Mouse (Mus musculus) lung, embryonic 14.5 days (tissue): Measurements from ENCODE around the gene Hoxc12. TPM values are rescaled to one million over a fixed set of nuclear protein-coding genes. Genes with fewer than 3 reads are reported as not detected.

Source experiments
- ATAC-seq: fragments of 200-750 bp; cut with Nextera tagmentation; 2 replicates; pipeline ENCODE4 v1.8.0; 2017; ENCODE audit warnings: mild to moderate bottlenecking, moderate TSS enrichment, moderate library complexity; ENCODE audit not compliant: insufficient read depth
- DNase-seq: peaks from one replicate; pipeline ENCODE4 v3.0.0-alpha.2; 2015
- H3K27ac ChIP-seq: fragments of 300-500 bp; sonication (generic); 2 replicates; pipeline ENCODE4 v1.5.1; 2014; ENCODE audit warnings: low read depth, mild to moderate bottlenecking, moderate library complexity
- H3K27me3 ChIP-seq: fragments of 300-500 bp; sonication (generic); 2 replicates; pipeline ENCODE4 v1.6.1; 2014; ENCODE audit warnings: low read length, control low read depth; ENCODE audit not compliant: insufficient read depth
- H3K36me3 ChIP-seq: fragments of 300-500 bp; sonication (generic); 2 replicates; pipeline ENCODE4 v1.6.1; 2014; ENCODE audit warnings: control low read depth; ENCODE audit not compliant: insufficient read depth
- H3K4me1 ChIP-seq: fragments of 300-500 bp; sonication (generic); 2 replicates; pipeline ENCODE4 v1.6.1; 2014; ENCODE audit warnings: antibody characterized with exemption, control low read depth; ENCODE audit not compliant: insufficient read depth
- H3K4me2 ChIP-seq: fragments of 300-500 bp; sonication (generic); 2 replicates; pipeline ENCODE4 v1.6.1; 2014; ENCODE audit warnings: mild to moderate bottlenecking
- H3K4me3 ChIP-seq: fragments of 300-500 bp; sonication (generic); 2 replicates; pipeline ENCODE4 v1.5.1; 2014; ENCODE audit warnings: low read depth, low read length
- H3K9ac ChIP-seq: fragments of 300-500 bp; sonication (generic); 2 replicates; pipeline ENCODE4 v1.6.1; 2014
- H3K9me3 ChIP-seq: fragments of 300-500 bp; sonication (generic); 2 replicates; pipeline ENCODE4 v1.6.1; 2016; ENCODE audit warnings: low read depth, low read length, control low read depth
- CTCF ChIP-seq: IDR thresholded peaks from 2 replicates; pipeline ENCODE4 v1.5.1; 2016; ENCODE audit warnings: antibody characterized with exemption, low read depth
- WGBS: fragments of 180-500 bp; shearing (Covaris S2); extraction: QIAGEN DNeasy Blood & Tissue Kit; methylation state at CpG from one replicate; pipeline ENCODE4 v1.1.7; 2014; 5-methylcytosine and 5-hydroxymethylcytosine counted together
- polyA plus RNA-seq: library from polyadenylated mRNA; unstranded; fragments of >200 nt; fragmentation: Nextera tagmentation; extraction: Ambion mirVana; gene quantifications from 2 replicates; pipeline ENCODE4 v1.2.1, GENCODE M21; 2014

Hoxc12 gene
- polyA plus RNA-seq, 1 experiment from 2014 or later, result not detected

DNA sequence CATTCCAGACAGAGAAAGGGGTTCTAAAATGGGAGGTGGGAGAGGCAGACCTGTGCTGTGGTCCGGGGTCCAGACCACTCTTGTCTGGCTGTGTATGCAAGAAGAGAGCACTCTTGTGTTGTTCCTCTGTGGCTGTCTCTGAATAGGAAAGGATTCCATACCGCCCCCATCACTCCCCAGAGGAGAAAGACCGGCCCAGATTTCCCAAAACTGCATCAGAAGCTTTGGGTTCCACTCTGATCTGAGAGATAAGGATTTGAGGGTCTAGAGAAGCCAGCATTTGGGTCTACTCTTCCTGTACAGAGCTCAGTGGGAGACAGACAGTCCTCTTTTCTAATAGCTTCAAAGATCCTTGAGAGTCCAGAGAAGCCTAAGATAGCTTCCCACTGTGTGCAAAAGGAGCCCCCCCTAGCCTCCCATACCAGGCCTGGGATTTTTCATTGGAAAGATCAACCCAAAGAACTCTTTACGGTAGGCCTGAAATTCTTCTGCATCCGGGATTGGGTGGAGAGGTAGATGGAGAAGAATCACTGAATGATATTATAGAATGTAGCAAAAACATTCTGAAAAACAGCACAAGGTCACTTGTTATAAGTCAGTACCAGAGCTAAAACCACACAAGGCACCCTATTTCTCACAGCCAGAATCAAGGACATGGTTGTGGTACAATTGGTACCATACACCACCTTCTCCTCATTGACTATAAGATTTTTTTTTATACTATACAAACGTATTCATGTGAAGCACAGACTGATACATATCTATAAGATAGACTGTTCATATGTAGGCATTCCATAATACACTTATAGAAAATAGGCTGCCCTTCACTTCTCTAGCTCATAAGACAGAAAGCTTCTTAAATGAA is 13.7 kb upstream of the Hoxc12 start:
- no peak for DNase-seq
- H3K9ac ChIP-seq, result no peak overlapping the region
- WGBS, result 16% methylated on average over 6 of the region's 6 CpGs

DNA sequence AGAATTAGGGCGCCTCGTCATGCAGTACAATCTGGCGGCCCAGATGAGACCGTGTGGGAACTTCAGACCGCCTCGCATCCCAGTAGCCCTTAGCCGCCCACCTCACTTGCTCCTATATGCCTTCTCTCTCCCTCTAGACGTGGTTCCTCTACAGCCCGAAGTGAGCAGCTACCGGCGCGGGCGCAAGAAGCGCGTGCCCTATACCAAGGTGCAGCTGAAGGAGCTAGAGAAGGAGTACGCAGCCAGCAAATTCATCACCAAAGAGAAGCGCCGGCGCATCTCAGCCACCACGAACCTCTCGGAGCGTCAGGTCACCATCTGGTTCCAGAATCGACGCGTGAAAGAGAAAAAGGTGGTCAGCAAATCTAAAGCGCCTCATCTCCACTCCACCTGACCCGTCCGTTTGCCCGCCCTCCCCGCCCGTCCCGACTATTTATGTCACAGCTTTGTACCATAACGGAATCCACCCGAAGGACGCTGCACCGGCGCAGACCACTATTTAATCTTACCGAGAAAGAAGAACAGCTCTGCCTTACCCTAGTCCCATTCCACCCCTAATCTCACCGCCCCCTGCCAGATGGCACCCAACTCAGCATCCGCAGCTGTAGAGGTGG is 9.4 kb upstream of the Hoxc12 start:
- TF ChIP-seq CTCF, result no peak
- H3K36me3 ChIP-seq, result no peaks in the 10 kb centered on the region
- H3K9me3 ChIP-seq, result no peaks in the 10 kb centered on the region
- no peak for DNase-seq
- WGBS, result under 1% methylated on average over 40 of the region's 40 CpGs
- no peaks in the 10 kb centered on the region for H3K4me1 ChIP-seq
- H3K27me3 ChIP-seq, result peaks cover 99% of the 10 kb centered on the region
- no peak overlapping the region for H3K27ac ChIP-seq
- H3K9ac ChIP-seq, result no peak overlapping the region
- no peak for ATAC-seq
- H3K4me3 ChIP-seq, result no peak overlapping the region
- H3K4me2 ChIP-seq, result no peak overlapping the region

More for the DNA sequence above, 13.7 kb upstream of the Hoxc12 start:
- Histone ChIP-seq H3K9me3 (no peaks in the 10 kb centered on the region), H3K27me3 (peaks cover 99% of the 10 kb centered on the region), H3K4me1 (no peaks in the 10 kb centered on the region), H3K4me2 (no peak overlapping the region), H3K36me3 (no peaks in the 10 kb centered on the region), H3K27ac (no peak overlapping the region), H3K4me3 (no peak overlapping the region)
- no peak for ATAC-seq
- no peak for TF ChIP-seq CTCF

DNA sequence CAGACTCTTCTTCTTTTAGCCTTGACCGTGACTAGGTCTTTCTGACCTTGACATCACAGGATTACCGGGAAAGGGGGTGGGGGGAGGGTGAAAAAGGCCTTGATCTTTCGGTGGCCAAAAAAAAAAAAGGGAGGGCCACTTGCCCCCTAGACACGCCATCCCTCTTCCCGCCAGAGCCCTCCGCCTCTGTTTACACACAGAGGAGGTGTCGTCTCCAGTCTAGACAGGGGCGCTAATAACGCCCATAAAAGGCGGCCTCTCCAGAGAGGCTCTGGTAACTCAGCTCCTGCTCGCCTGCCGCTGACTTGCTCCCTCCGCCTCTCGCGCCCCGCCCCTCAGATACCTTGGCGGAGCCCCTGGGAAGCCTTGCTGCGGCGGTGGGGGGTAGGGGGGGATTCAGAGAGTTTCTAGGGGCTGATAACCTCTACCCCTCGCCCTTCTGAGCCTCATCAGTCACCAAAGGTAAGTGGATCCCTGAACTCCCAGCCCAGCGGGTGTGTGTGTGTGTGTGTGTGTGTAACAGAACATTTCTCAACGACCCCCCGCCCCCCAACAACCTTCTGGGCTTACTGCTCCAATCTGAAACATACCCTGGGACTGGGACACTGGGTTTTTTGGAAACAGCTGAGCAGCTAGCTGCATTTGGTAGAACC is 4.7 kb upstream of the Hoxc12 start:
- ATAC-seq (no peak), DNase-seq (no peak)
- Histone ChIP-seq H3K4me1 (no peaks in the 10 kb centered on the region), H3K27ac (no peak overlapping the region), H3K27me3 (peaks cover 100% of the 10 kb centered on the region), H3K9ac (no peak overlapping the region), H3K4me2 (no peak overlapping the region), H3K4me3 (no peak overlapping the region), H3K9me3 (no peaks in the 10 kb centered on the region), H3K36me3 (no peaks in the 10 kb centered on the region)
- no peak for TF ChIP-seq CTCF
- WGBS, result under 1% methylated on average over 23 of the region's 23 CpGs

DNA sequence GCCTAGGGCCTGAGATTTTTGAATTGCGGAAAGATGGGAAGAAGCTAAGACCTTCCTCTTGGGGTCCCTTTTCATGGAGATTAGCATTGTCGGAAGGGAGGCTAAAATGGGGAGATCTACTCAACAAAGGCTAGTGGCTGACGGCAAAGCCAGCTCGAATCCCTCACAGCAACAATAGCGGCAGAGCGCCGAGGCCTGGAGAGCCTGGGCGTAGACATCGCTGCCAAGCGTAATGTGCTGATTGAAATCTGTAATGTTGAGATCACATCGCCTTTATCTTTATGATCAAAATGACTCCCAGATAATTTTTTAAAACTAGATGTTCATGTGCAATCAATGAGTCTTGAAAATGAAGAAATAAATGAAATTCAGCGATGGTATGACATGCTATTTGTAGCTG is 2.1 kb upstream of the Hoxc12 start:
- Histone ChIP-seq H3K4me2 (no peak overlapping the region), H3K36me3 (no peaks in the 10 kb centered on the region), H3K27me3 (peaks cover 100% of the 10 kb centered on the region), H3K27ac (no peak overlapping the region), H3K4me3 (no peak overlapping the region), H3K9me3 (no peaks in the 10 kb centered on the region), H3K4me1 (no peaks in the 10 kb centered on the region), H3K9ac (no peak overlapping the region)
- ATAC-seq, result no peak
- TF ChIP-seq CTCF, result no peak
- WGBS, result 4% methylated on average over 12 of the region's 12 CpGs
- DNase-seq, result no peak

DNA sequence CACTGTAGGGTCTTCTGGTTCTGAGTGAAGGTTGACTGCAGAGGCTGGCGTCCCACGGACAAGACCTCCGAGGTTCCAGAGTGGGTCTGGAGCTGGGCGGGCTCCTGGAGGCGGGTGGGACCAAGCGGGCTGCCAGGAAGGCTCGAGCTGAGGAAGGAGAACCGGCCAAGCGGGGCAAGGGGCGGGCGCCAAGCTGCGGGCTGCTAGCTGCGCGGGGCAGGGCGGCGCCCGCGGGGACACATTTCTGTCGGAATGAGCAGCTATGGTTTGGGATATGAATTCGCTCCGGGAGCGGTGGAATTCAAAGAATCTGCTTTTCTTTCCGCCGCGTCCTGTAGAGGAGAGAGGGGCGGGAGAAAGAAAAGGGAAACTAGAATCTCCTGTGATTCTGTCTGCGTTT is 1.7 kb upstream of the Hoxc12 start:
- no peaks in the 10 kb centered on the region for H3K9me3 ChIP-seq

DNA sequence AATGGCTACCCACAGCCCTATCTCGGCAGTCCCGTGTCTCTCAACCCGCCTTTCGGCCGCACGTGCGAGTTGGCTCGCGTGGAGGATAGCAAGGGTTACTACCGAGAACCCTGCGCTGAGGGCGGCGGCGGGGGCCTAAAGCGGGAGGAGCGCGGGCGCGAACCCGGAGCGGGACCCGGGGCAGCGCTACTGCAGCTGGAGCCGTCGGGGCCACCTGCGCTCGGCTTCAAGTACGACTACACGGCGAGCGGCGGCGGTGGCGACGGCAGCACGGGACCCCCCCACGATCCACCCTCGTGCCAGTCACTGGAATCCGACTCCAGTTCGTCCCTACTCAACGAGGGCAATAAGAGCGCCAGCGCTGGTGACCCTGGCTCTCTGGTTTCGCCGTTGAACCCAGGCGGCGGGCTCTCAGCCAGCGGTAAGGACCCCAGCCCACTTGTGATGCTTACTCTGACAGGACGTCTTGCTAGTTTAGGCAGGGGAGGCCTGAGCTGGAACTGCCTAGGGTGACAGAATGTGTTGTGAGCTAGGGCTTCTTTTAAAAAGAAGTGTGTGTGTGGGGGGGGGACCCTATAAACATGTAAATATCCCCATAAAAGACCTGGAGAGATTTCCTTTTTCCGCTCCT is 594 bp downstream of the Hoxc12 start:
- H3K36me3 ChIP-seq, result no peaks in the 10 kb centered on the region
- no peak for ATAC-seq
- H3K27me3 ChIP-seq, result peaks cover 100% of the 10 kb centered on the region
- no peak overlapping the region for H3K4me3 ChIP-seq
- H3K9ac ChIP-seq, result no peak overlapping the region
- no peak overlapping the region for H3K4me2 ChIP-seq
- H3K27ac ChIP-seq, result no peak overlapping the region
- H3K4me1 ChIP-seq, result no peaks in the 10 kb centered on the region
- DNase-seq, result no peak
- TF ChIP-seq CTCF, result no peak
- no peaks in the 10 kb centered on the region for H3K9me3 ChIP-seq
- WGBS, result under 1% methylated on average over 50 of the region's 50 CpGs

More for the DNA sequence above, 1.7 kb upstream of the Hoxc12 start:
- Histone ChIP-seq H3K4me1 (no peaks in the 10 kb centered on the region), H3K27ac (no peak overlapping the region), H3K4me3 (no peak overlapping the region), H3K4me2 (no peak overlapping the region), H3K27me3 (peaks cover 100% of the 10 kb centered on the region), H3K36me3 (no peaks in the 10 kb centered on the region), H3K9ac (no peak overlapping the region)
- TF ChIP-seq CTCF, result no peak
- DNase-seq (peak; percentile 47), ATAC-seq (no peak)
- 1% methylated on average over 27 of the region's 27 CpGs for WGBS
